Mouse (Mus musculus) ES-Bruce4 (cell line): ENCODE measurements around the gene Nmur1.

Experiments
- CTCF ChIP-seq: IDR thresholded peaks from one replicate; pipeline ENCODE4 v1.8.1; 2011; ENCODE audit warnings: low read depth, low read length
- POLR2A ChIP-seq: IDR thresholded peaks from one replicate; pipeline ENCODE4 v1.8.1; 2011; ENCODE audit warnings: low read length; ENCODE audit not compliant: insufficient read depth

DNA sequence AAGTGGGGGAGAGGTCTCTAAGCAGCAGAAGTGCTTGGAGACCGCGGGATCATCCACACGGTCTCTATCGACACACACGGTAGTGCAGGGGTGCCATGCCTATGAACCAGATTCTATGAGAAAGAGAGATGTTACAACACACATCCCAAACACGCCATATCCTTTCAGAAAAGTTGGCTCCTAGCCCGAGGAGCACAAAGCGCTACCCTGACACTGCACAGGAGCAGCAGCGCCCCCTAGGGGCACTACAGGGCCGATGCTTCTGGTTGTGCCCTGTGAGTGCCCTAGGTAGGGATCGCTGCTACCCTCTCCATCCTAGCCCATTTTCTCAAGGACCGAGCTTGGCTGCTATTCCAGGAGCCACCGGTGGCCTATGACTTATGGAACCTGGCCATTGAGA lies 45.0 kb downstream of the Nmur1 start:
- no peak for TF ChIP-seq POLR2A
- peak; percentile 97 for TF ChIP-seq CTCF
